Mouse (Mus musculus): ENCODE data around the gene Sntb2. TPM values are rescaled to one million over a fixed set of nuclear protein-coding genes. Genes with fewer than 3 reads are reported as not detected.
"Not testable (repeated sequence)": the region's sequence is repeated elsewhere in the genome, so short reads cannot be mapped to it uniquely, and the experiment has no call there.

Gene Sntb2
- 10 to 100 TPM; 21.7 to 27.9 TPM for total RNA-seq (2021)
- polyA plus RNA-seq (2012; rRNA removed): 8.4 and 10.7 TPM in 2 replicates
- long read RNA-seq, full-length matches to known transcripts: 9 of 13 reads
- long read RNA-seq, partial matches to known transcripts: 0 of 13 reads
- long read RNA-seq, other reads (novel, unspliced or antisense): 4 of 13 reads

DNA sequence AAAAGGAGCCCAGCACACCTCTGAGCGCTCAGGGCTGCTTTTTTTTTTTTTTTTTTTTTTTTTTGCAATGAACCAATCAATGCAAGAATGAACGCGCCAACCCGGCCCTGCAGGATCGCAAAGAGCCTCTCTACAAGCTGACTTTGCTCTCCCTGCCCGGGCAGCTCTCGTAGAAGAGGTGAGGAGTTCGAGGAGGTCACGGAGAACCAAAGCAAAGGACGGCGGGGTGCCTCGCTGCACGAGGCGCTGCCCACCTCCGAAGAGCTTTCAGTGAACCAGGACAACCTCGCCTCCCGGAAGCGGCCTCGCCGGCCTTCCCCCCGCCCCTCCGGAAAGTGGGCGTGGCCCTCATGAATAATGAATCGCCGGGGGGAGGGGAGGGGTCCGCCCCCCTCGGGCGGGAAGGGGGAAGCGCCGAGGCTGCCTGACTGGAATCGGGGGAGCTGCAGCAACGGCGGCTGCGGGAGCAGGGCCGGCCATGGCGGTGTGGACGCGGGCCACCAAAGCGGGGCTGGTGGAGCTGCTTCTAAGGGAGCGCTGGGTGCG, at the start of gene Sntb2:
TSS of gene Sntb2 (plus strand) at position 427 of the 546 bp plus-strand sequence.
- peak; percentile 97 for DNase-seq

DNA sequence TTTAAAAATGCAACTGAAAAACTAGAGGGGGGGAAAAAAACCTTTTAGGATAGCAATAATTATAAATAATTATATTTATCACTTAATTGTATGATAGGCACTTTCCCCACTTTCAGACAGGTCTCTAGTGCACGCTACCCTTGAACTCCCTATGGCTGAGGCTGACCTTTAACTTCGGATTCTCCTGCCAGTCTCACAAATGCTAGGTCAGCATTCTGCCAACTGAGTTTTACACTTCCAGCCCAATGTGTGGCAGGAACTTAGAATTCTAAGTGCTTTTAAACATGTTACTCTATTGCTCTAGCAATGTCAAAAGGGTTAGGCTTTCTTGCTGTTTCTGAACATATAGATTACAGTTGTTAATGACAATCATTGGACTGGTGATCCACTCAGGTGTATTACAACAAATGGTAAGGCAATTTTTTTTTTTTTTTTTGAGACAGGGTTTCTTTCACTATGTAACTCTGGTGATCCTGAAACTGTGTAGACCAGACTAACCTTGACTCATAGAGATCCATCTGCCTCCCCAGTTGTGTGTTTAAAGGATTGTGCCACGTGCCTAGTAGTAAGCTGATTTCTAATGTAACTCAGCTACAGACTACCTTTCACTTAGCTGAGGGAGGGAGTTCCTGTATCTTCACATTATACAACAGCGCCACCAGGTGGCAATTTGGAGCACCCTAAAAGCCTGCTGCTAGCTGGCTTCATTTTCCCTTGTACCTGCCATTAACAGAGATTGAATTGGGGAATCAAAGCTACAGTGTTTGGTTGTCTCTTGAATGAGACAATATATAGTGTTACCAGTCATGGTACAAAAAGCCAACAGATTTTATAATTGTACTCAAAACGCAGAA, 48.0 kb upstream of the Sntb2 start:
- DNase-seq: peak; percentile 78

DNA sequence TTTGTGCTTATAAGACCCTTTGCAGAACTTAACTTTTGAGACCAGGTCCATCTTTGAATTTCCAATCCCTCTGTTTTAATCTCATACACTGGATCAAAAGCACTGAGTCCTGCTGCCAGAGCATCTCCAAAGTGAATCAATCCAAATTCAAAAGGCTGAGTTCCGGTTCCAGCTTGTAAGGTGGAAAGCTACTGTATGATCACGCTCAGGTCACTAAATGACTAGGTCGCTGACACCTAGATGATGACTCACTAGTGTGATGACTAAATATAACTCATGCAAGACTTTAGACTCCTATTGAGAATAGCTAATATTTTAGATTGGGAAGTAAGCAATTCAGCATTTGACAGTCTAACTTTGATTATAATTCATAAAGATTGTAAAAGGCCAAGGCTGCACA, 46.7 kb upstream of the Sntb2 start:
- peak; percentile 18 for DNase-seq

DNA sequence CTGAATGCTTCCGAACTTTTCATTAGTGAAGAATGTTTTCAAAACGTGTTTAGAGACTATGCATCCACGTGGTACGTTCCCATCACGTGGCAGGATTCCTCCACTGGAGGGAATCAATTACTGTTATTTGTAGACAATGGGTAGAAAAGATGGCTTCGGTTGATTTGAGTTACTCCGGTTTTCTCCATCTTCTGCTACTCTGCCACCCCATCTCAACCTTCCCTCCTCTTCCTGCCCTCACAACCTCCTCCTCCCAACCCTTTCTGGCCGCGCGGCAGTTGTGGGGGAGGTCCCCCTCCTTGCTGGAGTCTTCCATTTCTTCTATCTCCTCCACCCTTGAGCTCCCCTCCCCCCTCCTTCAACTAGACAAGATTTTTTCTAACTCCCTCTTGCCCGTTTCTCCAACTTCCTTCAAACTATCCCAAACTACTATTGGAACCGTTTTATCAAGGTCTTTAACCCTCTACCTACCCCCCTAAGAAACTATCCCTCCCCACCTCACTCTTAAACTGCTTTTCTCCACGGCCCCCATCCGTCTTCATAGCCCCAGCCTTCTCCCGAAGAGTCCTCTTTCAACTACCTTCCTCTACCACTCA, 43.2 kb upstream of the Sntb2 start:
- DNase-seq: peak; percentile 34

DNA sequence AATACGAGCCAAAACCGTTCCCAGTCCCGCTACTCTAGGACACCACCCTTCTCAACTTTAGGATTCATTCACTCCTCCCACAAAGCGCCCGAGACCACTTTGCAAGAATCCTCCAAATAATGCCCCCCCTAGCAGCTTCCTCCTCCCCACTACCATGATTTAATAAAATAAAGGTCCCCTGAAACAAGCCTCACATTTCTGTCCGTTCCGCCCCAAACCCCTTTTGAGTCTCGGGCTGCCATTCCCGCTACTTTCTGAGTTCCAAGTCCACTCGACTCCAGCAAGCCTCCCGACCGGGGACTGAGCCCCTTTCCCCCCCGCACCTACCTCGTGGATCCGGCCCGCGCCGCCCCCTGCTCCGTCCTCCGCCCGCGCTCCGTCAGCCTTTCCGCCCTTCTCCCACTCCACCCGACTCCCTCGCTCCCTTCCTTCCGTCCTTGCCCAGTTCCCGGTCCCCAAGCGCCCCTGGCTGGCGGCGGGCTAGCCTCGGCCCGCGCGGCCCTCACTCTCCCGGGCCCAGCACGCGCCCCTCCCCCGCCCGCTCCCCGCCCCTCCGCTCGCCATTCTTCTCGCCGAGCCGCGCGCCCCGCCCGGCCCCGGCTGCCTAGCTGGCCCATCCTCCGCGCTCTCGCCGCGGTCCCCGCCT, 42.6 kb upstream of the Sntb2 start:
- DNase-seq: no peak

DNA sequence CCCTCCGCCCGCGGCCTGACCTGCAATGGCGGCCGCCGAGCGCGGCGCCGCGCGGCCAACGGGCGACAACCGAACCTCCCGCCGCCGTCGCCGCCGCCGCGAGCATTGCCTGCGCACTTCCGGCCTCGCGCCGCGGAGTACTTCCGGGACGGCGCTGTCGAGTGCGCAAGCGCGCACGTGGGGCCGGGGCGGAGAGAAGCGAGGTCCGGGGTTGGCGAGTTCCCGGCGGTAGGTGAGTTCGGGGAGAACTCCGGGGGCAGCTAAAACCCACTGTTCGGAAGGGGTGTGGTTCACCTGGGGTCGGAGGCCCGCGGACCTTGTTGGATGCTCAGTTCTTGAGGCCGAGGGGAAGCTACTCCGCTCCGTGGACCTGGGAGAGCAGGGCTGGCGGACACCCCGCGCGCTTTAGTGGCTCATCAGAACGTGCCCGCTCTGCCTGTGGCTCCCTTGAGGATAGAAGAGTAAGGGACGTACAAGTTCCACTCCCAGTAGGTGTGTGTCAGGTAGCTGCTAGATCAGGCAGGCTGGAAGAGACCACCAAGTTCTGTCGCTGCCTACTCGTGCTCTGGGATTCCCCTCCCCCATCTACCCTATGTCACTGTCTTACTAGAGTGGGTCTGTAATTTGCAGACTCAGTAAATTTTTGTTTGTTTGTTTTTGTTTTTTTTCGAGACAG, 41.9 kb upstream of the Sntb2 start, which contains the start of gene Utp4:
TSS of gene Utp4 (plus strand) at position 156 of the 676 bp plus-strand sequence.
- peak; percentile 92 for DNase-seq

DNA sequence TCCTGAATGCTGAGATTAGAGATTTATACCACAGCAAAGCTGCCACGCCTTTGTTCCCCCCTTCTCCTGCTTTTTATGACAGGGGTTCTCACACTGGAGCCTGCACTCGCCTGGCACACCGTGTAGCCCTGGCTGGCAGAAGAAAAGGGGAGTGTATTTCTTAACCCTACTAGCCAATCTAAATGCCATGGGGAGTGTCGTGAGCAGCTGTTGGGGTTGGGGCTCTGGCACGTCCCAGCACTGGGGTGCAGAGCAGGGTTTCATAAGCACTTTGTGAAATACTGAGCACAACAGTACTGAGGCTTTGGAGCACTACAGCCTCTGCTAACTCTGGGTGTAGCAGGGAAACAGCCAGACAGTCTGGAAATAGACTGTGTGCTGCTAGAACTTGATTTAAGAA, 36.1 kb upstream of the Sntb2 start:
- DNase-seq: peak; percentile 40

DNA sequence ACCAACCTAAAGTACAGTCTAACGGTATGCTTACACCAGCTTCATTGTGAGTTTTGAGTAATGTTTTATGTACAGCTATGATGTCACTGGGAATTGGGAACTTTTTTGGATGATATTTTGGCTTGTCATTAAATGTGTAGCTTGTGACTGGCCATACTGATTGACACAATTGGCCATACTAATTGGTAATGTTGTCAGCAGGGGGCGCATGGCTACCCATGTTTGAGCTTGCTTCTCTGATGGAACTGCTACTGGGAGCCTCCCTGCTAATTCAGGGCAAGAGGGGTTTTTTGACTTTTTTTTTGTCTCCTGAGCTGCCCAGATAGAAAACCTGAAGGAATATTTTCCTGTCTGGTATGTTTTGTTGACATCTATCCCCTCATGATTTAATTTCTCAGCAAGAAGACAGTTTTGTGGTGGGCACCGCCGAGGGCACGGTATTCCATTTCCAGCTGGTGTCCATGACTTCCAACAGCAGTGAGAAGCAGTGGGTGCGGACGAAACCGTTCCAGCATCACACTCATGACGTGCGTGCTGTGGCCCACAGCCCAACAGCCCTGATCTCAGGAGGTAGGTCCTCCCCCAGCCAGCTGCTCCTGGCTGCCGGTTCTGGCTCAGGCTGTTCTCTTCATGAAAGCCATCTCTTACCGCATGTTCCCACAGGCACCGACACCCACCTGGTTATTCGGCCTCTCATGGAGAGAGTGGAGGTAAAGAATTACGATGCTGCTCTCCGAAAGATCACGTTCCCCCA, 29.6 kb upstream of the Sntb2 start:
- DNase-seq: peak; percentile 73

DNA sequence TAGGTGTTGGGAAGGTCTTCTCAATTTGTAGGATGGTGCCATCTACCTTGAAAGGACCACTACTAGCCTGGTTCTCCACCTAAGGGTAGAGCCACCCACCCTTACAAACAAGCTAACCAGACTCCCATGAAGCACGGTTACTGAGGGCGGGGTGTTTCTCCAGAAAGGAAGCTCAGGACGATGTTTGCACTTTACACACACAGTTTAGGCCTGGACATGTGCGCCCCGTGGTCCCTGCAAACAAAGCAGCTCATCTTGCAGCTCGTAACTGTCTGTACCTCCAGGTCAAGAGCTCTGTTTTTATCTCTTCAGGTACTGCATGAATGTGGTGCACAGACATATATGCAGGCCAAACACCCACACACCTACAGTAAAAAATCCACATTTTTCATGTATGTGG, 28.9 kb upstream of the Sntb2 start:
- DNase-seq: no peak

DNA sequence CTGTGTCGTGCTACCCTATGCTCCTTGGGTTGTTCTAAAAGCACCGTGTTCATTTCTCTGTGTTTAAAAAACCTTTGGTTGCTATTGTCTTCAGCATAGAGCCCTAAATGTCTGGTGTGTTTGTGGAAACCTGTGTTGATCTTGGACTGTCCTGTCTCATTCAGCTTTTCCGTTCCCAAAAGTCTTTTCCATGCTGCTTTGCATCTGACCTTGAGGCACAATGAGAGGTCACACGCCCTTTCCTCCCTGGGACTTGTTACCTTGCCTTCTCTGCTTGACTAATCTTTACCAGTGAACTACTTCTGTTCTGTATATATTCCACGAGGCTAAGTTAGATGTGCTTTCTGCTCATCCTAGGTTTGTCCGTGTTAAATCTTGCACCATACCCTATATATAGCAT, 28.1 kb upstream of the Sntb2 start:
- DNase-seq: no peak

DNA sequence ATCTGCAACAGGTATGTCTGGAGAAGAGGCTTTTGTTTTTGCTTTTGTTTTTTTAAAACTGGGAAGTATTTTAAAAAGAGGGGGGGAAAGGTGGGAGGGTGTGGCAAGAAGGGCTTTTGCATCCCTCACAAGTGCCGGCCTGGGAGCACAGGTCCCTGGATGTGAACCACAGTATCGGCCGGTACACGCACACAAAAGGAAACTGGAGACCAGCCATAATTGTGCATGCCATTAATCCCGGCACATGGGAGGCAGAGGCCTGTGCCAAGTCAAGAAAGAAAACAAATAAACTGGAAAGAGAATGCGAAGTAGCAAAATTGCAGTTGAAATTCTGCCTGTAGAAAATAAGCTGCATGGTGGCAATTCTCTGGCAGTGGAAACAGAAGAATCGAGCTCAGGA, 27.3 kb upstream of the Sntb2 start:
- no peak for DNase-seq

DNA sequence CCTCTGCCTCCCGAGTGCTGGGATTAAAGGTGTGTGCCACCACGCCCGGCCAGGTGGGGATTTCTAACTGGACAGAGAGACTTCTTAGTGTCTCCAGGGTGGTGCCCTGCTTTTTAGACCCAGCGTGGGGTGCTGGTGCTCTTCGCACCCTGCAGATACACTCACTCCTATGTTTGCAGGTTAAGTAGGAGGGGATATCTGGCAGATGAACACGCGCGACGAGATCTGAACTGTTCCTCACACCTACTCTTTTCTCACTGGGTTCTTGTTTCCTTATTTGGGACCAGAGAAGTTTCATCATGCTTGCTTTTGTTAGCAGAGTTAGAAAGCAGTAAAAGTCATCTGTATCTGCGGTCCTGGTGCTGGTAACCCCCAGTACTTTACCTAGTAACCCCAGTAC, 21.9 kb upstream of the Sntb2 start:
- no peak for DNase-seq

DNA sequence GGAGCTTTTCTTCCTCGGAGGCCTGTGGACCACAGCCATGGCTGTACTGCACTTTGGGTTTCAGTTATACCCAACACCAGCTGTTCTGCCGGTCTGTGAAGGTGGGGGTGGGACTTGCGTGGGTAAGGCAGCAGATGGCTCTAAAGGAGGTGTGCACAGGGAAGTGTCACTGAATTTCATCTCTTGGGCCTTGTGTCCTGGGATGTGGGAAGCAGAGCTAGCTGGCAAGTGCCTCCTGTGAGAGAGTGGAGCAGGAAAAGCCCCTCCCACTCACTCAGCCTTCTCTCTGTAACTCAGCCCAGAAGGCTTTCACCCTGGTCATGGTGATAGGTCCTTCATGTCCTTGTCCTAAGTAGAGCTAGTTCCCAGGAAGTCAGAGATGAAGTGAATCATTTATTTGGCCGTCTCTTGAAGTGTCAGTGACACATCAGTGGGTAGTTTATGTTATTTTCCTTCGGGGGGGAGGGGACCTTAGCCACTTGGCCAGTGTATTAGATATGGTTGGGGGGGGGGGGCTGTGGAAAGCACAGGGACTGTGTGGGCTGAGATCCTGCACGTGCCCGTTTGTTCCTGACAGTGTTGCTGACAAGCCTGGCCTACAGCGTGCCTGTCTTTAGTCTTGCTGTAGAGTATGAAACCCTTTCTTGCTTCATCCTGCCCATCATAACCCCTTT, 15.7 kb upstream of the Sntb2 start:
- DNase-seq: peak; percentile 73

DNA sequence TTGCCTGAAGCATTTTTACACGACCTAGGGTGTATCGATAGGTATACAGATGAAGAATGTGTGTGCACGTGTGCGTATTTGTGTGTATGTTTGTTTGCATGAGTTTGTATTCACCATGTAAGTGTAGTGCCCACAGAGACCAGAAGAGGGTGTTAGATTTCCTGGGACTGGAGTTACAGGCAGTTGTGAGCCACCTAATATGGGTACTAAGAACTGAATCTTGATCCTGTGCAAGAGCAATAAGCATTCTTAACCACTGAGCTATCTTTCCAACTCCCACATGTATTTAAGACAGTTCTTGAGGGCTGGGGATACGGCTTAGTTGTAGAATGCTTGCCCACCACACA, 15.2 kb upstream of the Sntb2 start:
- no peak for DNase-seq

DNA sequence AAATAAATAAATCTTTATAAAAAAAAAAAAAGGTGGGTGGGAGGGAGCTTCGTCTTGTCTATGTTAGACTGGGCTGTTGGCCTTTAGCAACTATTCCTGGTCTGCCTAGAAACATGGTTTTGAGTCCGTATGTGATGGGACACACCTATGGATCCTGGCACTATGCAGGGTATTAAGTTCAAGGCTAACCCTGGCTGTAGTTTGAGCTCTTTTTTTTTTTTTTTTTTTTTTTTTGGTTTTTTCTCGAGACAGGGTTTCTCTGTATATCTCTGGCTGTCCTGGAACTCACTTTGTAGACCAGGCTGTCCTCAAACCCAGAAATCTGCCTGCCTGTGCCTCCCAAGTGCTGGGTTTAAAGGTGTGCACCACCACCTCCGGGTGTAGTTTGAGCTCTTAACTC, 11.5 kb upstream of the Sntb2 start:
- DNase-seq: no peak

DNA sequence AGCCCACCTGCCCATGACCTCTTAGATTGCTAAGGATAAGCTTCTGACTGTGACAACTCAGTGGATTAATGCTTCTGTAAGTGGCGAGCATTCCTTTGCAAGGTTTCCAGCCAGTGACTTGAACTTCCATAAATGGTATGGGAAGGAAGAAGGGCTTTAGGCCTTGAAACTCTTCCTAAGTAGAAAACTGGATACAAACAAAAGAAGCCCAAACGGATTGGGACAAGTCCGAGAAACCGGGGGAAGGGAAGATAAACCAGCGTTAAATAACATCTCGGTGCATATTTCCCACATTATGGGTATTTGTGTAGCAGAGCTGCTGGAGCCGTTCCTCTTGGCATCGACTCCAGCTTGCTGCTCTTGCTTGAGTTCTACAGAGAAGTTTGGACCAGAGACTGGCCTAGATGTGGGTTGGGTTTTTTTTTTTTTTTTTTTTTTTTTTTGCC, 10.6 kb upstream of the Sntb2 start:
- no peak for DNase-seq

DNA sequence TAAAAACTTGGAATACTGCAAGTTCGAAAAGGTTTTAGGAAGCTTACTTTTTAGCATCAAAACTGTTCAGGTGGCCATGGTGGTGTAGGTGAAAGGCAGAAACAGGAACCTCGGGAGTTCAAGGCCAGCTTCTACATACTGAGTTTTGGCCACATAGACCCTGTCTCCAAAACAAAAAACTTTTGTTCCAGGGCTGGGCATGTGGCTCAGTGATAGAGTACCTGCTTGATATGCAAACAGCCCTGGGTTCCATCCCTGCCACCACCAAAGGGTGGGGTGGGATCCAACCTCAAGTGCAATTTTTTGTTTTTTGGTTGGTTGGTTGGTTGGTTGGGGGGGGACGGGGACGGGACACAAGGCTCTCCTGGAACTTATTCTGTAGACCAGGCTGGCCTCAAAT, 10.1 kb upstream of the Sntb2 start:
- DNase-seq: no peak

DNA sequence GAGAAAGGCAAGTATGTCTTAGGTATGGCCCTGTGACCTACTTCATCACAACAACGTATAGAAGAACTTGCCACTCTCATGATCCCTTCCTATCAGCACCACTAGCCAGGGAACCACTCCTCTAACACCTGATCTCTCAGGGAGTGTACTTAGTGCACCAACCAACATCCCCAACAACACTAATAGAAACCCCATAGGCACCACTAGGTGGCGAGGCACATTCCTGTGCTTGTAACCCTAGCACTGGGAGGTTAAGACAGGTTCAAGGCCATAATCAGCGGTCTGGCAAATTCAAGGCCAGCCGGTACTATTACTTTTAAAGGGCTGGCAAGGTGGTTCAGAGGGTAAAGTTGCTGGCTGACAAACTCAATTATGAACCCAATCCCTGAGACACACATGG, 8.3 kb upstream of the Sntb2 start:
- no peak for DNase-seq

DNA sequence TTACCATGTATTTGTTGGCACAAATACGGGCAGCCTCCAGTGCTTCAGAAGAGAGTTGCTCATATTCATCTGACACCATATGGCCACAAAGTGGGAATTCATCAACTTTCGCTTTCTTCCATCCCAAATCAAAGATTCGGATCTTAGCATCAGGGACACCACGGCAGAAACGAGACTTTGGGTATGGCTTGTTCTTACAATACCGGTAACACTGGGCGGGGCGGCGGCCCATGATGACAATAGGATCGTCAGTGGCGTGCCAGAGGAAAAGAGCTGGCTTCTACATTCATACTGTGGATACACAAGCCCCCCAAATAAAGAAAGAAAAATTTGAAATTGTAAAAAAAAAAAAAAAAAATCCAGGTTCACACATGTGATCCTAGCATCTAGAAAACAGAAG, 7.4 kb upstream of the Sntb2 start:
- DNase-seq: not testable (repeated sequence)

DNA sequence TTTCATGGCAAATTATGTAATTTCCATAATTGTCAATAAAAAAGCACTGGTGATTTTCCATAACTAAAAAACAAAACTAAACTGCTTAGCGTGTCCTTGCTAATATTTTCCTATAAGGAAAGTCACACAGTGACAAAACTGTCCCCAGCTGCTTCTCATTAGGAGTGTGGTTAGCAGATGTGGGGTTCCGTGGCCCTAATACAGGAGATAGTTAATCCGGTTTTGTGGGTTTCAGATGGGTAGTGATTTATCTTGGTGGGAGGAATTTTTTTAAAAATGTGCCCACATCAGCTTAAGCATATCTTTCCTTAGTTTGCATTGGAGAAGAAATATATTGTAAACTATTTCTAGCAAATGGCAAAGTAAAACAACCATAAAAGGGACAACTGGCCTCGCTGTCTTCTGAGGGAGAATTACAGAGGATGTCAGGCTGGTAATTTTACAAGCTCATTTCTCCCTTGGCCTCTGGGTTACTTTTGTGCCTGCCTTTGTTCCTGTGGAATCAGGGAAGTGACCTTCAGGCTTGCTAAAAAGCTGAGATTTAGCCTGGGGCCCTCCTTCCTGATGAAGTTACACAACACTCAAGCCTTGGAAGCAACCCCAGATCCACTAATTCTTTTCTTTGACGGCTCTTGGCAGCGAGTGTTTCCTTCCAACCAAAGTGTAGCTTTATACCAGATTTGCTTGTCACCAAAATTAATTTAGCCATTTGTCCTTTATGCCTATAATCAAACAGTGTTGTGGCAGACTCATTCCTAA, 6.2 kb upstream of the Sntb2 start:
- peak; percentile 90 for DNase-seq
